In the genomic region with DNA sequence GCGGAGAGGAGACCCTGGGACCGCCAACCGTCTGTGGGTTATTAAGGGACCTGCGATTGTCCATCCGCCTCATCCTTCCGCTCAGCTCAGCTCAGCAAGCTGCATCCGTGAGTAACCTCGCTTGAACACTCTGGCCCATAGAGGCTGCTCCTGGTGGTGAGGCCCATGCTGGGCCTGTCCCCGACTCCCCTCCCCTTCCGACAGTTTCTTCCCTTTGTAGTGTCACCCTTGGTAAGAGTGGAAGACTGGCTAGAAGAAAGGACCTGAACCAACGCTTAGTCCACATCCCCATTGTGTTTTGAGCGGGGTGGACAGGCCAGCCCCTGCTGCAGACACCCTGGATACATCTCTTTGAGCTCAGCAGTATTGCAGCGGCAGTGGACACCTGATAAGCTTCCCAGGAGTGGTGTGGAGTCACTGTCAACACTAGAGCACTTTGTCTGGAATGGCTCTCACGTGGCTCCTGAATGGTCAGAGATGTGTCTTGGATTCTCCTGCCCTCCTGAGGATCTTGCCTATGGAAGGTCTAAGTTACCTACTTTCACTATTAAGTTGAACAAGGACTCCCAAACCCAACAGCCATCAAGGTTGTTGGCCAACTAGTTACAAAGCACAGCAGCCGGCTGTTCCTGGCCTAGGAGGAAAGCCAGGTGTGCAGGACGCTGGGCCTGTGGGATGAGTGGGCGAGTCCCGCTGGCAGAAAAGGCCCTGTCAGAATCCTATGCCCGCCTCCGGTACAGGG, we compare ENCODE assay signal across 8 mouse cellular contexts. TPM values are rescaled to one million over a fixed set of nuclear protein-coding genes. Genes with fewer than 3 reads are reported as not detected.
A peak's percentile ranks its signal among the peaks of the same experiment; 100 is the strongest.
DNase-seq lines count a peak whose midpoint lies in the region; ATAC-seq and TF ChIP-seq lines count a peak whose summit lies in the region.

No protein-coding gene starts in this region.

- TF ChIP-seq POLR2A in embryonic fibroblast, embryonic 13.5 days (IDR thresholded peaks at IDR 0.05; ENCODE audit: low read depth, low read length): no peak

- H3K9me3 ChIP-seq in liver, embryonic 11.5 days (ENCODE audit: control insufficient read depth, low read length): no peaks in the 10 kb centered on the region
- no peaks in the 10 kb centered on the region for H3K9me3 ChIP-seq in stomach, embryonic 15.5 days

- H3K27me3 ChIP-seq in C2C12 (ENCODE audit: control insufficient read depth, insufficient read depth, insufficient read length): no peaks in the 10 kb centered on the region
- H3K27me3 ChIP-seq in liver, embryonic 11.5 days (replicated peaks; ENCODE audit: control insufficient read depth, insufficient read depth, low read length): no peaks in the 10 kb centered on the region
- H3K27me3 ChIP-seq in stomach, embryonic 15.5 days (replicated peaks): no peaks in the 10 kb centered on the region

- ATAC-seq in frontal cortex, adult (ENCODE audit: low TSS enrichment): peak; percentile 28
- ATAC-seq in liver, embryonic 11.5 days (replicated peaks; ENCODE audit: low FRiP score): peak; percentile 25
- peak; percentile 33 for ATAC-seq in stomach, embryonic 15.5 days (ENCODE audit: insufficient read depth, low FRiP score, low read depth)

- intact Hi-C loops in left cerebral cortex, postnatal 25 days (cut with DNase I): loop anchor here (2.0 to 10.0 kb wide), 3 partner anchors 32 to 322 kb away; partner anchors contain the start of gene Wdr5

- H3K4me1 ChIP-seq in embryonic fibroblast, embryonic 13.5 days (ENCODE audit: control insufficient read depth, insufficient read depth, low read length): peaks cover 4% of the 10 kb centered on the region; the same call in 1 of the 2 replicates
- H3K4me1 ChIP-seq in liver, embryonic 11.5 days (replicated peaks; ENCODE audit: control insufficient read depth, insufficient read depth, low read length): peaks cover 17% of the 10 kb centered on the region
- peaks cover 13% of the 10 kb centered on the region for H3K4me1 ChIP-seq in stomach, embryonic 15.5 days

- no peaks in the 10 kb centered on the region for H3K79me2 ChIP-seq in C2C12 (ENCODE audit: control insufficient read depth, insufficient read depth)

- H3K36me3 ChIP-seq in C2C12 (ENCODE audit: control insufficient read depth, insufficient read depth): peaks cover 22% of the 10 kb centered on the region
- H3K36me3 ChIP-seq in liver, embryonic 11.5 days (ENCODE audit: control insufficient read depth, insufficient read depth, low read length): peaks cover 7% of the 10 kb centered on the region
- peaks cover 28% of the 10 kb centered on the region for H3K36me3 ChIP-seq in stomach, embryonic 15.5 days

- H3K4me2 ChIP-seq in liver, embryonic 11.5 days: peak overlapping the region; percentile 94
- H3K4me2 ChIP-seq in stomach, embryonic 15.5 days: peak overlapping the region; percentile 66

- peak overlapping the region; percentile 12; the same call in 1 of the 2 replicates for H3K27ac ChIP-seq in embryonic fibroblast, embryonic 13.5 days (ENCODE audit: insufficient read depth, low read length)
- no peak overlapping the region for H3K27ac ChIP-seq in liver, embryonic 11.5 days (ENCODE audit: low read depth, low read length)
- H3K27ac ChIP-seq in stomach, embryonic 15.5 days: peak overlapping the region; percentile 6

- peak overlapping the region; percentile 48 for H3K4me3 ChIP-seq in C2C12 (ENCODE audit: insufficient read depth, poor library complexity, severe bottlenecking)
- H3K4me3 ChIP-seq in embryonic fibroblast, embryonic 13.5 days (ENCODE audit: insufficient read depth, low read length): peak overlapping the region; percentile 68
- H3K4me3 ChIP-seq in liver, embryonic 11.5 days (ENCODE audit: low read depth, low read length): peak overlapping the region; percentile 58
- H3K4me3 ChIP-seq in stomach, embryonic 15.5 days (replicated peaks): peak overlapping the region; percentile 56

- WGBS in liver, embryonic 11.5 days: 35% methylated on average over 20 of the region's 20 CpGs
- 33% methylated on average over 20 of the region's 20 CpGs for WGBS in stomach, embryonic 15.5 days

- no peak for DNase-seq in frontal cortex, postnatal 36 days (ENCODE audit: low spot score in 2 of 2)
- no peak for DNase-seq in liver, embryonic 11.5 days (ENCODE audit: low spot score)
- no peak for DNase-seq in layer of hippocampus, postnatal 25 days (ENCODE audit: extremely low spot score in 1 of 2, low spot score in 1 of 2)
- DNase-seq in left cerebral cortex, postnatal 25 days (ENCODE audit: low spot score in 2 of 2): no peak

- peak overlapping the region; percentile 83 for H3ac ChIP-seq in C2C12 (ENCODE audit: control insufficient read depth, insufficient read length, low read depth)

- no peaks in the 10 kb centered on the region for H3K79me3 ChIP-seq in C2C12 (ENCODE audit: low read depth)

- H3K9ac ChIP-seq in liver, embryonic 11.5 days (ENCODE audit: low read depth, low read length): peak overlapping the region; percentile 60
- H3K9ac ChIP-seq in stomach, embryonic 15.5 days: peak overlapping the region; percentile 3; the same call in 1 of the 2 replicates

- TF ChIP-seq CTCF in C2C12 (IDR thresholded peaks at IDR 0.05; ENCODE audit: control insufficient read depth, insufficient read depth, insufficient read length): no peak
- TF ChIP-seq CTCF in embryonic fibroblast, embryonic 13.5 days (IDR thresholded peaks at IDR 0.05; ENCODE audit: borderline replicate concordance, insufficient read depth, low read length): no peak

TF ChIP-seq in C2C12, 6 proteins besides CTCF, POLR2A, EP300 and RAD21:
- TF ChIP-seq CEBPB (IDR thresholded peaks at IDR 0.05; ENCODE audit: low read depth) (no peak), FOSL1 (IDR thresholded peaks at IDR 0.05; ENCODE audit: insufficient read depth, low read length, poor library complexity, severe bottlenecking) (no peak), MYOD1 (IDR thresholded peaks at IDR 0.05; ENCODE audit: control insufficient read depth, insufficient read length, low read depth) (no peak), MYOG (IDR thresholded peaks at IDR 0.05; ENCODE audit: control insufficient read depth, extremely low read depth, insufficient read length) (no peak), USF1 (IDR thresholded peaks at IDR 0.05; ENCODE audit: low read depth) (no peak), MAX (IDR thresholded peaks at IDR 0.05) (no peak)
TF ChIP-seq in C2C12: peak in this region for 0.

RNA-seq across cellular contexts. Expression of gene Brd3os, which starts 0.8 kb away (rescaled TPM):
- polyA plus RNA-seq in C2C12 (2012; fragmentation: generic; extraction: Trizol): 5.5 TPM
- polyA plus RNA-seq in embryonic fibroblast, embryonic 13.5 days (2011; ENCODE audit: insufficient read length, low read depth, missing spikeins): 9.0 and 10.0 TPM in 2 replicates
- polyA plus RNA-seq in liver, embryonic 11.5 days (2014; fragmentation: Nextera tagmentation; extraction: Ambion mirVana): 2.2 and 2.8 TPM in 2 replicates
- 7.1 and 7.2 TPM in 2 replicates for polyA plus RNA-seq in stomach, embryonic 15.5 days (2015; fragmentation: Nextera tagmentation; extraction: Ambion mirVana)
- total RNA-seq in layer of hippocampus, postnatal 25 days (2021): 10 to 100 TPM; 24.5 to 25.4 TPM
- total RNA-seq in left cerebral cortex, postnatal 25 days (2021): 10 to 100 TPM; 29.6 to 33.2 TPM

RNA-seq across cellular contexts. Expression of gene Vav2, which starts 16.0 kb away (rescaled TPM):
- 13.0 TPM for polyA plus RNA-seq in C2C12 (2012; fragmentation: generic; extraction: Trizol)
- 8.4 and 8.6 TPM in 2 replicates for polyA plus RNA-seq in embryonic fibroblast, embryonic 13.5 days (2011; ENCODE audit: insufficient read length, low read depth, missing spikeins)
- 6.0 and 6.6 TPM in 2 replicates for polyA plus RNA-seq in liver, embryonic 11.5 days (2014; fragmentation: Nextera tagmentation; extraction: Ambion mirVana)
- 7.0 and 7.8 TPM in 2 replicates for polyA plus RNA-seq in stomach, embryonic 15.5 days (2015; fragmentation: Nextera tagmentation; extraction: Ambion mirVana)
- total RNA-seq in layer of hippocampus, postnatal 25 days (2021): 10 to 100 TPM; 12.5 to 12.8 TPM
- 10 to 100 TPM; 11.0 to 11.8 TPM for total RNA-seq in left cerebral cortex, postnatal 25 days (2021)
